Mouse (Mus musculus) ES-Bruce4 (cell line): ENCODE measurements around the gene Setd5.

Experiments used
- CTCF ChIP-seq: IDR thresholded peaks from one replicate; pipeline ENCODE4 v1.8.1; 2011; ENCODE audit warnings: low read depth, low read length
- EP300 ChIP-seq: IDR thresholded peaks from 2 replicates; pipeline ENCODE4 v1.6.1; 2011; ENCODE audit warnings: low read depth, low read length; ENCODE audit not compliant: insufficient read depth
- POLR2A ChIP-seq: IDR thresholded peaks from one replicate; pipeline ENCODE4 v1.8.1; 2011; ENCODE audit warnings: low read length; ENCODE audit not compliant: insufficient read depth

GRCm38 (mm10) chr6:113176613-113177012, 99.4 kb downstream of the Setd5 start:
- TF ChIP-seq CTCF = no peak
- TF ChIP-seq POLR2A = no peak
- TF ChIP-seq EP300 = no peak
